Mouse (Mus musculus) midbrain, embryonic 10.5 days (tissue): ENCODE data around the gene Krt27. TPM values are rescaled to one million over a fixed set of nuclear protein-coding genes. Genes with fewer than 3 reads are reported as not detected.

Experiments
- DNase-seq: peaks from one replicate; pipeline ENCODE4 v3.0.0-alpha.2; 2017; ENCODE audit warnings: low spot score
- H3K27ac ChIP-seq: fragments of 300-500 bp; sonication (generic); replicated peaks from 2 replicates; pipeline ENCODE4 v1.5.1; 2016; ENCODE audit warnings: mild to moderate bottlenecking
- H3K27me3 ChIP-seq: fragments of 300-500 bp; sonication (generic); 2 replicates; pipeline ENCODE4 v1.6.1; 2016; ENCODE audit warnings: low read depth, mild to moderate bottlenecking; ENCODE audit not compliant: poor library complexity, severe bottlenecking
- H3K36me3 ChIP-seq: fragments of 300-500 bp; sonication (generic); 2 replicates; pipeline ENCODE4 v1.6.1; 2016; ENCODE audit warnings: mild to moderate bottlenecking, moderate library complexity
- H3K4me1 ChIP-seq: fragments of 300-500 bp; sonication (generic); 2 replicates; pipeline ENCODE4 v1.6.1; 2016
- H3K4me3 ChIP-seq: fragments of 300-500 bp; sonication (generic); 2 replicates; pipeline ENCODE4 v1.5.1; 2016; ENCODE audit warnings: mild to moderate bottlenecking, moderate library complexity
- H3K9me3 ChIP-seq: fragments of 300-500 bp; sonication (generic); replicated peaks from 2 replicates; pipeline ENCODE4 v1.6.1; 2016; ENCODE audit warnings: mild to moderate bottlenecking
- WGBS: fragments of 180-500 bp; shearing (Covaris S2); methylation state at CpG from one replicate; pipeline ENCODE4 v1.1.7; 2016; 5-methylcytosine and 5-hydroxymethylcytosine counted together
- polyA plus RNA-seq: library from polyadenylated mRNA; unstranded; fragments of >200 nt; fragmentation: Nextera tagmentation; extraction: Ambion mirVana; gene quantifications from 2 replicates; pipeline ENCODE4 v1.2.1, GENCODE M21; 2016

Gene Krt27
- polyA plus RNA-seq, 1 experiment from 2014 or later: not detected

DNA sequence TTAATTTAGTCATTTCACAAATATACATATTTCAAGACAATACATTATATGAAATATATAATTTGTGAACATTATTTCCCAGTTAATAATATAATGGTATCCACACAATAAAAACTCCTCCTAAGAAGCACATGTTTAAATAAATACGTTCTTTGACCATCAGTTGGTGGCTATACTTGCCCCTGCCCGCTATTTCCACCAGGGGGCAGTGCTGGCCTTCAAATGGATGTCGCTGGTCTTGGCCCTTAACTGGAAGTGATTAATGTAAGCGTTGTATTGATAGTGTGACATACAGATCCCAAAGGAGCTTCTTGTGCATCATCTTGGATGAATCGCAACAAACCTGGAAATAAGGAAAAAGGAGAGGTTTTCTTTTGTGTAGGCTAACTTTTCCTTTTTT, 28.7 kb upstream of the Krt27 start:
- Histone ChIP-seq H3K9me3 (no peaks in the 10 kb centered on the region), H3K4me3 (no peak overlapping the region), H3K27ac (no peak overlapping the region), H3K27me3 (peaks cover 25% of the 10 kb centered on the region), H3K36me3 (no peaks in the 10 kb centered on the region), H3K4me1 (no peaks in the 10 kb centered on the region)
- WGBS: 25% methylated on average over 5 of the region's 5 CpGs
- DNase-seq: peak; percentile 68

- Histone ChIP-seq H3K4me1 (no peaks in the 10 kb centered on the region), H3K36me3 (no peaks in the 10 kb centered on the region), H3K27me3 (no peaks in the 10 kb centered on the region), H3K4me3 (no peak within 1 kb of the TSS), H3K27ac (no peak within 1 kb of the TSS), H3K9me3 (no peaks in the 10 kb centered on the region)
- WGBS: 85% methylated on average over 13 of the region's 13 CpGs
- DNase-seq: no peak
Observed at GRCm38 (mm10) chr11:99374803-99375202, 23.9 kb upstream of the Krt27 start, which contains the start of gene Krt28. Gene Krt28, minus strand, starts transcription at chr11:99374903.

DNA sequence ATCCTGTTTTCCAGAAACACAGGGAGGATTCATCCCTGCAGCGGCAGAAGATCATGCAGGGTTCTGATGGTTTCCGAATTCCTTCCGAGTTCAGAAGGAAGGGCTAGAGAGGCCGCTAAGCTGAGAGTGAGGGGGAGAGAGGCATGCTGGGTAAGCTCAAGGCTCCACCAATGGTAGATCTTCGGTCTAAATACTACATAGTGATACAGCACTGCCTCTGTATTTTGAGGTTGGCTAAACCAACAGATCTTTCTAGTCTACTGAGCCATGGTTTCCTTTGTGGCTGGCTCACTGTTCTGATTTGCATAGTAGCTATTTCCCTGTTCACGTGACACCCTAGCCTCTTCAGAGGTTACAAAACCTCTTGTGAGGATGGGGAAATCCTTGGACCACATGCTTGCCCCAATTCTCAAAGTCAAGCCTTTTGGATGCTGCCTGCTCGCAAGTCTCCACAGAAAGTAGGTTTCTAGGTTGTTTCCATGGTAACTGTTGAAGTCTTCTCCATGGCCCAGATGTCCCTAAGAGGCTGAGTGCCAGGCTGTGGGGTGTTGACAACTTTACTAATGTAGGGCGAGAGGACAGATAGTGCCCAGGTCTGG, 19.0 kb upstream of the Krt27 start:
- Histone ChIP-seq H3K36me3 (no peaks in the 10 kb centered on the region), H3K4me1 (no peaks in the 10 kb centered on the region), H3K4me3 (no peak overlapping the region), H3K27me3 (no peaks in the 10 kb centered on the region), H3K27ac (no peak overlapping the region), H3K9me3 (no peaks in the 10 kb centered on the region)
- DNase-seq: no peak
- WGBS: 87% methylated on average over 8 of the region's 8 CpGs

GRCm38 (mm10) chr11:99369229-99369628, 18.3 kb upstream of the Krt27 start:
- H3K4me3 ChIP-seq: no peak overlapping the region
- H3K36me3 ChIP-seq: no peaks in the 10 kb centered on the region
- H3K27me3 ChIP-seq: no peaks in the 10 kb centered on the region
- no peaks in the 10 kb centered on the region for H3K4me1 ChIP-seq
- no peaks in the 10 kb centered on the region for H3K9me3 ChIP-seq
- H3K27ac ChIP-seq: no peak overlapping the region
- 25% methylated on average over 3 of the region's 3 CpGs for WGBS
- DNase-seq: peak; percentile 26

DNA sequence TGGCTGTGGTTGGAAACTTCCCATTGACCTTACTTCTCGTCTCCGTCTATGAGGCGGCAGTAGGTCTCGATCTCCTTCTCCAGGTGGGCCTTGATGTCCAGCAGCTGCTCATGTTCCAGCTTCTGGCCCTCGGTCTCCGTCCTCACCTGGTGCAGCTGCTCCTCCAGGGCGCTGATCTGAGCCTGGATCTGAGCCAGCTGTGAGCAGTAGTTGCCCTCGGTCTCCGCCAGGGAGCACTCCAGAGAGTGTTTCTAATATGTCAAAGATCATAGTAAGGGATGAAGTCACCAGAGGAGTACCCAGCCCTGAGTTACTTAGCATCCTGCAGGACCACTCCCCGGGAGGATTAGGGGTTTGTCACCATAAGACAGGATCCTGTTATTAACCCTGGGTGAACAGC, 15.9 kb upstream of the Krt27 start:
- DNase-seq: no peak
- H3K27me3 ChIP-seq: no peaks in the 10 kb centered on the region
- no peaks in the 10 kb centered on the region for H3K36me3 ChIP-seq
- WGBS: 50% methylated on average over 10 of the region's 10 CpGs
- no peaks in the 10 kb centered on the region for H3K9me3 ChIP-seq
- H3K4me1 ChIP-seq: no peaks in the 10 kb centered on the region
- H3K4me3 ChIP-seq: no peak overlapping the region
- H3K27ac ChIP-seq: no peak overlapping the region

GRCm38 (mm10) chr11:99364412-99364811, 13.5 kb upstream of the Krt27 start:
- Histone ChIP-seq H3K36me3 (no peaks in the 10 kb centered on the region), H3K27me3 (no peaks in the 10 kb centered on the region), H3K4me1 (no peaks in the 10 kb centered on the region), H3K4me3 (no peak overlapping the region), H3K9me3 (no peaks in the 10 kb centered on the region), H3K27ac (no peak overlapping the region)
- WGBS: 26% methylated on average over 9 of the region's 9 CpGs
- DNase-seq: peak; percentile 23

GRCm38 (mm10) chr11:99361423-99361822, 10.5 kb upstream of the Krt27 start:
- 89% methylated on average over 8 of the region's 8 CpGs for WGBS
- DNase-seq: no peak
- Histone ChIP-seq H3K36me3 (no peaks in the 10 kb centered on the region), H3K9me3 (no peaks in the 10 kb centered on the region), H3K27me3 (no peaks in the 10 kb centered on the region), H3K4me3 (no peak overlapping the region), H3K4me1 (no peaks in the 10 kb centered on the region), H3K27ac (no peak overlapping the region)

- Histone ChIP-seq H3K27me3 (no peaks in the 10 kb centered on the region), H3K4me1 (peaks cover 9% of the 10 kb centered on the region; the same call in 1 of the 2 replicates), H3K27ac (0 out of 2 replicates have a peak overlapping the region, but pooled peaks have one; percentile 33), H3K36me3 (no peaks in the 10 kb centered on the region), H3K4me3 (no peak overlapping the region), H3K9me3 (no peaks in the 10 kb centered on the region)
- DNase-seq: peak; percentile 37
- WGBS: 46% methylated on average over 11 of the region's 11 CpGs
Observed at GRCm38 (mm10) chr11:99339299-99339847, 11.5 kb downstream of the Krt27 start.

GRCm38 (mm10) chr11:99337866-99338265, 13.0 kb downstream of the Krt27 start, which contains the start of gene Krt26:
Gene Krt26, minus strand, starts transcription at chr11:99337966.
- Histone ChIP-seq H3K27ac (no peak within 1 kb of the TSS), H3K4me3 (no peak within 1 kb of the TSS), H3K36me3 (no peaks in the 10 kb centered on the region), H3K27me3 (no peaks in the 10 kb centered on the region), H3K9me3 (no peaks in the 10 kb centered on the region), H3K4me1 (peaks cover 12% of the 10 kb centered on the region; the same call in 1 of the 2 replicates)
- DNase-seq: no peak
- 94% methylated on average over 11 of the region's 11 CpGs for WGBS

DNA sequence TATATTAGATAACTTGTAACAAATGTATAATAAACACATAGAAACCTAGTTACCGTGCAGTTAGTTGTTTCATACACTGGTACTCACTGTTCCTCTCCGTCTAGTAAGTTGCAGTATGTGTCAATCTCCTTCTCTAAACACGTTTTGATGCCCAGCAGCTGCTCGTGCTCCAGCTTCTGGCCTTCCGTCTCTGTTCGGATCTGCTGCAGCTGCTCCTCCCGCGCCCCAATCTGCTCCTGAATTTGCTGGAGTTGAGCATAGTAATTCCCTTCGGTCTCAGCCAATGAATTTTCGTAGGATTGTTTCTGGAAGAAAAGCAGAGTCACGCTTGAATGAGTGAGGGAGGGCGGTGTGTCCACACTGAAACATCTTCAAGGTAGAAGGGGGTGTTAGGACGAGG, 17.5 kb downstream of the Krt27 start:
- Histone ChIP-seq H3K36me3 (no peaks in the 10 kb centered on the region), H3K27ac (no peak overlapping the region), H3K9me3 (no peaks in the 10 kb centered on the region), H3K27me3 (no peaks in the 10 kb centered on the region), H3K4me3 (no peak overlapping the region), H3K4me1 (0 out of 2 replicates have a peak, but pooled peaks cover 4% of the 10 kb centered on the region)
- 74% methylated on average over 13 of the region's 13 CpGs for WGBS
- no peak for DNase-seq

GRCm38 (mm10) chr11:99329655-99330054, 21.2 kb downstream of the Krt27 start:
- Histone ChIP-seq H3K27me3 (no peaks in the 10 kb centered on the region), H3K27ac (no peak overlapping the region), H3K9me3 (no peaks in the 10 kb centered on the region), H3K4me3 (no peak overlapping the region), H3K4me1 (0 out of 2 replicates have a peak, but pooled peaks cover 4% of the 10 kb centered on the region), H3K36me3 (no peaks in the 10 kb centered on the region)
- WGBS: 79% methylated on average over 2 of the region's 2 CpGs
- no peak for DNase-seq

- no peaks in the 10 kb centered on the region for H3K27me3 ChIP-seq
- no peak within 1 kb of the TSS for H3K4me3 ChIP-seq
- no peak within 1 kb of the TSS for H3K27ac ChIP-seq
- no peaks in the 10 kb centered on the region for H3K4me1 ChIP-seq
- WGBS: 94% methylated on average over 11 of the region's 11 CpGs
- H3K9me3 ChIP-seq: no peaks in the 10 kb centered on the region
- H3K36me3 ChIP-seq: no peaks in the 10 kb centered on the region
- no peak for DNase-seq
Observed at GRCm38 (mm10) chr11:99322851-99323250, 28.1 kb downstream of the Krt27 start, which contains the start of gene Krt25. Gene Krt25, minus strand, starts transcription at chr11:99322951.

- DNase-seq: no peak
- Histone ChIP-seq H3K27ac (no peak overlapping the region), H3K27me3 (no peaks in the 10 kb centered on the region), H3K4me1 (0 out of 2 replicates have a peak, but pooled peaks cover 4% of the 10 kb centered on the region), H3K4me3 (no peak overlapping the region), H3K9me3 (no peaks in the 10 kb centered on the region), H3K36me3 (no peaks in the 10 kb centered on the region)
- 94% methylated on average over 14 of the region's 14 CpGs for whole genome bisulfite sequencing
Observed at GRCm38 (mm10) chr11:99321094-99321493, 29.8 kb downstream of the Krt27 start.
